Mouse (Mus musculus) kidney, adult 2 months (tissue): Measurements from ENCODE around the gene Pomp.

ENCODE experiments used
- CTCF ChIP-seq: fragments of 200-500 bp; conservative IDR thresholded peaks from 2 replicates; pipeline ENCODE4 v1.5.1; 2011; ENCODE audit warnings: low read depth, mild to moderate bottlenecking, control low read depth, low read length, moderate library complexity, mixed read lengths; ENCODE audit not compliant: insufficient read depth, insufficient read length
- POLR2A ChIP-seq: fragments of 200-500 bp; IDR thresholded peaks from one replicate; pipeline ENCODE4 v1.6.1; 2011; ENCODE audit warnings: low read depth, low read length, control low read depth

- TF ChIP-seq CTCF (no peak), POLR2A (no peak)
Observed at GRCm38 (mm10) chr5:147819895-147820294, 40.4 kb upstream of the Pomp start.
